Mouse (Mus musculus) CH12.LX (cell line): ENCODE measurements at regions not wholly inside any gene's neighbourhood (a gene's known extent, or its start where the extent isn't known, plus 50 kb on each side); places are given as distances from the start of the nearest gene placed in this dataset.

Experiments
- DNase-seq: peaks from one replicate; pipeline ENCODE4 v3.0.0-alpha.2; 2013; ENCODE audit errors: extremely low read depth
- H3K27ac ChIP-seq: 2 replicates; pipeline ENCODE4 v1.5.1; 2012; ENCODE audit warnings: low read depth, mild to moderate bottlenecking, control low read depth, moderate library complexity; ENCODE audit not compliant: insufficient read depth
- H3K27me3 ChIP-seq: replicated peaks from 2 replicates; pipeline ENCODE3; 2012; ENCODE audit warnings: inconsistent platforms
- H3K36me3 ChIP-seq, 2 experiments: replicated peaks in 1 of 2; 2 replicates each; pipeline versions ENCODE3 to v1.6.1; 2012; ENCODE audit warnings: inconsistent platforms in 1 of 2, low read length in 1 of 2, mild to moderate bottlenecking in 1 of 2, mixed read lengths in 1 of 2, moderate library complexity in 1 of 2; ENCODE audit not compliant: control insufficient read depth in 1 of 2, insufficient read depth in 1 of 2
- H3K4me1 ChIP-seq, 2 experiments: 2 replicates each; pipeline ENCODE4 v1.6.1; 2012; ENCODE audit warnings: inconsistent platforms in 1 of 2, moderate library complexity in 1 of 2; ENCODE audit not compliant: insufficient read depth in 2 of 2, control insufficient read depth in 1 of 2
- H3K4me2 ChIP-seq: 2 replicates; pipeline ENCODE4 v1.6.1; 2012; ENCODE audit warnings: low read depth, mild to moderate bottlenecking, control low read depth; ENCODE audit not compliant: poor library complexity, insufficient read depth, severe bottlenecking
- H3K4me3 ChIP-seq, 3 experiments: fragments of 150-350 bp in 1 of 3; sonication (generic) in 1 of 3; replicated peaks in 1 of 3; 2 replicates each; pipeline versions ENCODE3 to v1.5.1; 2011 to 2012; ENCODE audit warnings: low read depth in 2 of 3, low read length in 2 of 3, mild to moderate bottlenecking in 2 of 3, moderate library complexity in 2 of 3, control low read depth in 1 of 3, improper control_type of control experiment in 1 of 3, inconsistent platforms in 1 of 3, mixed read lengths in 1 of 3; ENCODE audit not compliant: poor library complexity in 1 of 3
- H3K79me2 ChIP-seq: replicated peaks from 2 replicates; pipeline ENCODE4 v1.6.1; 2012; ENCODE audit warnings: mild to moderate bottlenecking, moderate library complexity; ENCODE audit not compliant: control insufficient read depth, poor library complexity, insufficient read depth, severe bottlenecking; ENCODE audit errors: extremely low read depth
- H3K9ac ChIP-seq: 2 replicates; pipeline ENCODE4 v1.6.1; 2012; ENCODE audit warnings: low read depth, mild to moderate bottlenecking, control low read depth, moderate library complexity; ENCODE audit not compliant: insufficient read depth
- H3K9me3 ChIP-seq: replicated peaks from 2 replicates; pipeline ENCODE3; 2012; ENCODE audit warnings: low read length, inconsistent platforms, mixed read lengths
- CHD1 ChIP-seq: IDR thresholded peaks from 2 replicates; pipeline ENCODE4 v1.6.1; 2012; ENCODE audit warnings: low read depth, low read length, improper control_type of control experiment, inconsistent platforms
- CTCF ChIP-seq, 2 experiments: IDR thresholded peaks in 1 of 2; conservative IDR thresholded peaks in 1 of 2; 2 replicates each; pipeline ENCODE4 v1.5.1; 2011 to 2012; ENCODE audit warnings: low read depth in 2 of 2, low read length in 2 of 2, improper control_type of control experiment in 1 of 2, inconsistent platforms in 1 of 2, mild to moderate bottlenecking in 1 of 2, moderate library complexity in 1 of 2
- EP300 ChIP-seq: IDR thresholded peaks from 2 replicates; pipeline ENCODE4 v1.6.1; 2011; ENCODE audit warnings: low read length, improper control_type of control experiment
- ETS1 ChIP-seq: conservative IDR thresholded peaks from 2 replicates; pipeline ENCODE4 v1.6.1; 2012; ENCODE audit warnings: low read depth, mild to moderate bottlenecking, inconsistent platforms, low read length, improper control_type of control experiment, moderate library complexity
- JUN ChIP-seq: IDR thresholded peaks from 2 replicates; pipeline ENCODE4 v1.6.1; 2011; ENCODE audit warnings: low read depth, mild to moderate bottlenecking, low read length, improper control_type of control experiment, moderate library complexity; ENCODE audit not compliant: insufficient read depth
- MAX ChIP-seq: IDR thresholded peaks from 2 replicates; pipeline ENCODE4 v1.6.1; 2011; ENCODE audit warnings: low read length, improper control_type of control experiment
- MXI1 ChIP-seq: IDR thresholded peaks from 2 replicates; pipeline ENCODE4 v1.6.1; 2011; ENCODE audit warnings: mild to moderate bottlenecking, low read depth, low read length, improper control_type of control experiment
- NELFE ChIP-seq: IDR thresholded peaks from 2 replicates; pipeline ENCODE4 v1.6.1; 2011; ENCODE audit warnings: low read depth, low read length, improper control_type of control experiment
- NRF1 ChIP-seq: IDR thresholded peaks from 2 replicates; pipeline ENCODE4 v1.6.1; 2014; ENCODE audit warnings: low read depth, mild to moderate bottlenecking, inconsistent platforms, low read length, improper control_type of control experiment, moderate library complexity
- RAD21 ChIP-seq: IDR thresholded peaks from 2 replicates; pipeline ENCODE4 v1.6.1; 2011; ENCODE audit warnings: low read depth, mild to moderate bottlenecking, low read length, improper control_type of control experiment, moderate library complexity
- SMC3 ChIP-seq: IDR thresholded peaks from 2 replicates; pipeline ENCODE4 v1.6.1; 2011; ENCODE audit warnings: low read depth, low read length, improper control_type of control experiment
- TBP ChIP-seq: conservative IDR thresholded peaks from 2 replicates; pipeline ENCODE4 v1.6.1; 2011; ENCODE audit warnings: low read depth, low read length, improper control_type of control experiment
- TCF12 ChIP-seq: IDR thresholded peaks from 2 replicates; pipeline ENCODE4 v1.6.1; 2014; ENCODE audit warnings: low read depth, mild to moderate bottlenecking, inconsistent platforms, low read length, improper control_type of control experiment
- USF2 ChIP-seq: conservative IDR thresholded peaks from 2 replicates; pipeline ENCODE4 v1.6.1; 2011; ENCODE audit warnings: low read depth, low read length, improper control_type of control experiment
- ZC3H11A ChIP-seq: IDR thresholded peaks from 2 replicates; pipeline ENCODE4 v1.6.1; 2012; ENCODE audit warnings: low read depth, mild to moderate bottlenecking, inconsistent platforms, low read length, improper control_type of control experiment
- ZKSCAN1 ChIP-seq: IDR thresholded peaks from 2 replicates; pipeline ENCODE4 v1.6.1; 2012; ENCODE audit warnings: low read depth, inconsistent platforms, low read length, improper control_type of control experiment, borderline replicate concordance
- dilution Hi-C: fragments of 300-500 bp; cut with MboI; formaldehyde crosslinking; loops from 2 replicates; pipeline ENCODE4 v1.14.3; 2020; ENCODE audit warnings: low sequenced_read_pairs; ENCODE audit not compliant: extremely low pct_unique_long_range_greater_than_20kb, extremely low pct_ligation_motif_present
- in situ Hi-C: fragments of 300-500 bp; cut with MboI; formaldehyde crosslinking; loops from 3 replicates; pipeline ENCODE4 v1.14.3; 2019; ENCODE audit warnings: low sequenced_read_pairs, low pct_ligation_motif_present, low pct_unique_long_range_greater_than_20kb, mixed read lengths

DNA sequence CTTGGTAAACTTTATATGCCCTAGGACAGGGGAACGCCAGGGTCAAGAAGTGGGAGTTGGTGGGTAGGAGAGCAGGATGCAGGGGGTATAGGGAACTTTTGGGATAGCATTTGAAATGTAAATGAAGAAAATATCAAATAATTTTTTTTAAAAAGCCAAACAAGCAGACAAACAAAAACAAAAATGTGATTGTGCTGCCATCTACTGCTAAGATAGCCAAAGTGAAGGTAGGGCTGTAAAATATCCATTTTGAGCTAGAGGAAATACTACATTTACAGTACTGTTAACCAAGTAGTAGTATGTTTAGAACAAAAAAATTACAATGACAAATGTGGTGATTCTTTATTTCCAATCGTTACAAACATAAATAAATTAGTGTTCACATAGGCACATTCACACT is 1213.6 kb downstream of the Rpia start:
- Histone ChIP-seq H3K9ac (no peak overlapping the region), H3K9me3 (no peaks in the 10 kb centered on the region), H3K27me3 (no peaks in the 10 kb centered on the region), H3K79me2 (no peaks in the 10 kb centered on the region), H3K4me1 (peaks cover 0 to 4% of the 10 kb centered on the region in 2 experiments; a peak in 1 of 4 replicates), H3K36me3 (no peaks in the 10 kb centered on the region), H3K4me3 (no peak overlapping the region), H3K27ac (no peak overlapping the region), H3K4me2 (no peak overlapping the region)
- in situ Hi-C loops (no loop called here), dilution Hi-C loops (no loop called here)
- DNase-seq = peak; percentile 16
- TF ChIP-seq CHD1 (no peak), NRF1 (no peak), USF2 (no peak), EP300 (no peak), RAD21 (peak; percentile 62), CTCF (conservative IDR thresholded peaks at IDR 0.05 in 1 of 2, IDR thresholded peaks at IDR 0.05 in 1 of 2; ENCODE audit: low read depth in 2 of 2, low read length in 2 of 2) (peak in 1 of 2 experiments; percentile 57; a peak in 2 of 4 replicates), TBP (no peak), ETS1 (no peak), TCF12 (no peak), MAX (no peak), SMC3 (peak; percentile 30), ZC3H11A (no peak), MXI1 (no peak), JUN (no peak), NELFE (no peak), ZKSCAN1 (no peak)
